Mouse (Mus musculus) kidney, embryonic 15.5 days (tissue): ENCODE measurements around the gene Mfsd11. TPM values are rescaled to one million over a fixed set of nuclear protein-coding genes. Genes with fewer than 3 reads are reported as not detected.
A peak's percentile ranks its signal among the peaks of the same experiment; 100 is the strongest.

Experiments used
- ATAC-seq: fragments of 200-750 bp; cut with Nextera tagmentation; replicated peaks from 2 replicates; pipeline ENCODE4 v1.8.0; 2017; ENCODE audit warnings: moderate TSS enrichment; ENCODE audit not compliant: low FRiP score
- H3K27ac ChIP-seq: fragments of 300-500 bp; sonication (generic); 2 replicates; pipeline ENCODE4 v1.5.1; 2015; ENCODE audit warnings: mild to moderate bottlenecking, inconsistent platforms
- H3K27me3 ChIP-seq: fragments of 300-500 bp; sonication (generic); 2 replicates; pipeline ENCODE4 v1.6.1; 2015; ENCODE audit warnings: inconsistent platforms
- H3K36me3 ChIP-seq: fragments of 300-500 bp; sonication (generic); 2 replicates; pipeline ENCODE4 v1.6.1; 2015; ENCODE audit warnings: inconsistent platforms
- H3K4me1 ChIP-seq: fragments of 300-500 bp; sonication (generic); 2 replicates; pipeline ENCODE4 v1.6.1; 2015; ENCODE audit warnings: inconsistent platforms
- H3K4me2 ChIP-seq: fragments of 300-500 bp; sonication (generic); 2 replicates; pipeline ENCODE4 v1.6.1; 2015; ENCODE audit warnings: moderate library complexity, mild to moderate bottlenecking, inconsistent platforms
- H3K4me3 ChIP-seq: fragments of 300-500 bp; sonication (generic); replicated peaks from 2 replicates; pipeline ENCODE4 v1.5.1; 2015; ENCODE audit warnings: mild to moderate bottlenecking, inconsistent platforms
- H3K9ac ChIP-seq: fragments of 300-500 bp; sonication (generic); 2 replicates; pipeline ENCODE4 v1.6.1; 2015; ENCODE audit warnings: mild to moderate bottlenecking, inconsistent platforms
- H3K9me3 ChIP-seq: fragments of 300-500 bp; sonication (generic); replicated peaks from 2 replicates; pipeline ENCODE4 v1.6.1; 2016; ENCODE audit warnings: inconsistent platforms
- WGBS: fragments of 180-500 bp; shearing (Covaris S2); methylation state at CpG from one replicate; pipeline ENCODE4 v1.1.7; 2015; ENCODE audit warnings: mixed read lengths; 5-methylcytosine and 5-hydroxymethylcytosine counted together
- polyA plus RNA-seq: library from polyadenylated mRNA; unstranded; fragments of >200 nt; fragmentation: Nextera tagmentation; extraction: Ambion mirVana; gene quantifications from 2 replicates; pipeline ENCODE4 v1.2.1, GENCODE M21; 2015

Gene Mfsd11
- polyA plus RNA-seq: 37.9 and 39.6 TPM in 2 replicates

GRCm38 (mm10) chr11:116852291-116852890, at the start of gene Mfsd11:
Gene Mfsd11, plus strand, starts transcription at chr11:116852440.
- H3K4me3 ChIP-seq: peak within 1 kb of the TSS; percentile 81
- peak; percentile 68 for ATAC-seq
- H3K27ac ChIP-seq: peak within 1 kb of the TSS; percentile 100
- H3K4me1 ChIP-seq: peaks cover 33% of the 10 kb centered on the region
- H3K36me3 ChIP-seq: peaks cover 58% of the 10 kb centered on the region
- no peaks in the 10 kb centered on the region for H3K27me3 ChIP-seq
- WGBS: under 1% methylated on average over 81 of the region's 91 CpGs
- peak within 1 kb of the TSS; percentile 81 for H3K4me2 ChIP-seq
- H3K9me3 ChIP-seq: no peaks in the 10 kb centered on the region
- peak within 1 kb of the TSS; percentile 99 for H3K9ac ChIP-seq

GRCm38 (mm10) chr11:116802709-116803108, 49.5 kb upstream of the Mfsd11 start:
- Histone ChIP-seq H3K4me1 (peaks cover 15% of the 10 kb centered on the region), H3K4me3 (no peak overlapping the region), H3K9me3 (no peaks in the 10 kb centered on the region), H3K4me2 (no peak overlapping the region), H3K27ac (no peak overlapping the region), H3K27me3 (no peaks in the 10 kb centered on the region), H3K9ac (no peak overlapping the region), H3K36me3 (no peaks in the 10 kb centered on the region)
- 85% methylated on average over 5 of the region's 5 CpGs for WGBS
- ATAC-seq: no peak

- Histone ChIP-seq H3K27ac (peak overlapping the region; percentile 74), H3K9me3 (no peaks in the 10 kb centered on the region), H3K4me3 (no peak overlapping the region), H3K4me1 (peaks cover 22% of the 10 kb centered on the region), H3K9ac (no peak overlapping the region), H3K36me3 (no peaks in the 10 kb centered on the region), H3K27me3 (peaks cover 4% of the 10 kb centered on the region; the same call in 1 of the 2 replicates), H3K4me2 (no peak overlapping the region)
- ATAC-seq: no peak
- WGBS: 64% methylated on average over 15 of the region's 15 CpGs
These were observed 45.8 kb upstream of the Mfsd11 start for GRCm38 (mm10) chr11:116806136-116807071.

GRCm38 (mm10) chr11:116807116-116807515, 45.1 kb upstream of the Mfsd11 start:
- no peaks in the 10 kb centered on the region for H3K36me3 ChIP-seq
- H3K27me3 ChIP-seq: peaks cover 4% of the 10 kb centered on the region; the same call in 1 of the 2 replicates
- ATAC-seq: no peak
- H3K9me3 ChIP-seq: no peaks in the 10 kb centered on the region
- H3K9ac ChIP-seq: no peak overlapping the region
- 0 out of 2 replicates have a peak overlapping the region, but pooled peaks have one; percentile 42 for H3K27ac ChIP-seq
- H3K4me2 ChIP-seq: no peak overlapping the region
- H3K4me1 ChIP-seq: peaks cover 28% of the 10 kb centered on the region
- no peak overlapping the region for H3K4me3 ChIP-seq
- WGBS: 50% methylated on average over 7 of the region's 7 CpGs

- Histone ChIP-seq H3K4me3 (no peak overlapping the region), H3K27me3 (peaks cover 4% of the 10 kb centered on the region; the same call in 1 of the 2 replicates), H3K9me3 (no peaks in the 10 kb centered on the region), H3K4me1 (peaks cover 32% of the 10 kb centered on the region), H3K9ac (no peak overlapping the region), H3K27ac (peak overlapping the region; percentile 42), H3K4me2 (no peak overlapping the region), H3K36me3 (no peaks in the 10 kb centered on the region)
- ATAC-seq: no peak
- 69% methylated on average over 3 of the region's 3 CpGs for WGBS
These were observed 44.7 kb upstream of the Mfsd11 start for GRCm38 (mm10) chr11:116807526-116807925.

GRCm38 (mm10) chr11:116807938-116808606, 44.2 kb upstream of the Mfsd11 start:
- no peak for ATAC-seq
- Histone ChIP-seq H3K27me3 (peaks cover 4% of the 10 kb centered on the region; the same call in 1 of the 2 replicates), H3K4me3 (no peak overlapping the region), H3K9me3 (no peaks in the 10 kb centered on the region), H3K4me1 (peaks cover 38% of the 10 kb centered on the region), H3K27ac (peak overlapping the region; percentile 42), H3K36me3 (no peaks in the 10 kb centered on the region), H3K4me2 (no peak overlapping the region), H3K9ac (no peak overlapping the region)
- WGBS: 28% methylated on average over 7 of the region's 7 CpGs

- Histone ChIP-seq H3K9me3 (no peaks in the 10 kb centered on the region), H3K4me2 (no peak overlapping the region), H3K4me1 (peaks cover 46% of the 10 kb centered on the region), H3K36me3 (no peaks in the 10 kb centered on the region), H3K4me3 (no peak overlapping the region), H3K27ac (no peak overlapping the region), H3K9ac (no peak overlapping the region), H3K27me3 (peaks cover 4% of the 10 kb centered on the region; the same call in 1 of the 2 replicates)
- WGBS: 84% methylated on average over 11 of the region's 11 CpGs
- no peak for ATAC-seq
These were observed 43.3 kb upstream of the Mfsd11 start for GRCm38 (mm10) chr11:116808811-116809395.

GRCm38 (mm10) chr11:116809520-116809919, 42.7 kb upstream of the Mfsd11 start:
- no peak for ATAC-seq
- no peak overlapping the region for H3K4me3 ChIP-seq
- no peaks in the 10 kb centered on the region for H3K36me3 ChIP-seq
- peaks cover 52% of the 10 kb centered on the region for H3K4me1 ChIP-seq
- 83% methylated on average over 8 of the region's 8 CpGs for WGBS
- no peaks in the 10 kb centered on the region for H3K9me3 ChIP-seq
- peaks cover 4% of the 10 kb centered on the region; the same call in 1 of the 2 replicates for H3K27me3 ChIP-seq
- H3K4me2 ChIP-seq: no peak overlapping the region
- H3K9ac ChIP-seq: no peak overlapping the region
- no peak overlapping the region for H3K27ac ChIP-seq

GRCm38 (mm10) chr11:116810528-116810927, 41.7 kb upstream of the Mfsd11 start:
- Histone ChIP-seq H3K9ac (no peak overlapping the region), H3K27ac (no peak overlapping the region), H3K36me3 (no peaks in the 10 kb centered on the region), H3K4me3 (no peak overlapping the region), H3K9me3 (no peaks in the 10 kb centered on the region), H3K4me2 (no peak overlapping the region), H3K4me1 (peaks cover 61% of the 10 kb centered on the region), H3K27me3 (peaks cover 4% of the 10 kb centered on the region; the same call in 1 of the 2 replicates)
- 79% methylated on average over 11 of the region's 11 CpGs for WGBS
- ATAC-seq: no peak

GRCm38 (mm10) chr11:116810983-116811901, 41.0 kb upstream of the Mfsd11 start:
- Histone ChIP-seq H3K36me3 (no peaks in the 10 kb centered on the region), H3K4me3 (peak overlapping the region; percentile 37), H3K9ac (peak overlapping the region; percentile 33; the same call in 1 of the 2 replicates), H3K4me1 (peaks cover 62% of the 10 kb centered on the region), H3K9me3 (no peaks in the 10 kb centered on the region), H3K27ac (peak overlapping the region; percentile 85), H3K4me2 (peak overlapping the region; percentile 74), H3K27me3 (peaks cover 4% of the 10 kb centered on the region; the same call in 1 of the 2 replicates)
- 14% methylated on average over 30 of the region's 32 CpGs for WGBS
- ATAC-seq: peak; percentile 79
